Mouse (Mus musculus): ENCODE measurements around the gene Tmem269. TPM values are rescaled to one million over a fixed set of nuclear protein-coding genes. Genes with fewer than 3 reads are reported as not detected.

Tmem269 gene
- polyA plus RNA-seq, 1 experiment from 2014 or later = 0.10 TPM

- Histone ChIP-seq H3K9ac (ENCODE audit: low read depth, low read length) (peak overlapping the region; percentile 58; the same call in 1 of the 2 replicates), H3K9me3 (ENCODE audit: control insufficient read depth) (no peaks in the 10 kb centered on the region), H3K4me3 (ENCODE audit: low read depth, low read length) (0 out of 2 replicates have a peak overlapping the region, but pooled peaks have one; percentile 1), H3K4me1 (replicated peaks; ENCODE audit: control insufficient read depth, insufficient read depth, low read length) (0 out of 2 replicates have a peak, but pooled peaks cover 2% of the 10 kb centered on the region), H3K4me2 (replicated peaks; ENCODE audit: low read depth) (peak overlapping the region; percentile 48), H3K27me3 (replicated peaks; ENCODE audit: control insufficient read depth, insufficient read depth, low read length) (no peaks in the 10 kb centered on the region), H3K27ac (ENCODE audit: low read depth, low read length) (peak overlapping the region; percentile 94), H3K36me3 (ENCODE audit: control insufficient read depth, insufficient read depth) (no peaks in the 10 kb centered on the region)
- TF ChIP-seq CTCF (IDR thresholded peaks at IDR 0.05; ENCODE audit: low read depth) = no peak
- WGBS = 37% methylated on average over 6 of the region's 6 CpGs
- ATAC-seq = peak; percentile 86
Measured at GRCm38 (mm10) chr4:119257083-119257482, 39.1 kb upstream of the Tmem269 start.

GRCm38 (mm10) chr4:119255351-119255750, 37.3 kb upstream of the Tmem269 start, which contains the start of gene Cldn19:
Cldn19 (plus strand) TSS chr4:119255414.
- no peak for TF ChIP-seq CTCF (IDR thresholded peaks at IDR 0.05; ENCODE audit: low read depth)
- H3K4me3 ChIP-seq (ENCODE audit: low read depth, low read length) = no peak within 1 kb of the TSS
- ATAC-seq = no peak
- H3K27ac ChIP-seq (ENCODE audit: low read depth, low read length) = peak within 1 kb of the TSS; percentile 94; the same call in 1 of the 2 replicates
- 85% methylated on average over 12 of the region's 12 CpGs for WGBS
- no peaks in the 10 kb centered on the region for H3K36me3 ChIP-seq (ENCODE audit: control insufficient read depth, insufficient read depth)
- no peaks in the 10 kb centered on the region for H3K9me3 ChIP-seq (ENCODE audit: control insufficient read depth)
- peak within 1 kb of the TSS; percentile 58 for H3K9ac ChIP-seq (ENCODE audit: low read depth, low read length)
- no peaks in the 10 kb centered on the region for H3K27me3 ChIP-seq (replicated peaks; ENCODE audit: control insufficient read depth, insufficient read depth, low read length)
- H3K4me2 ChIP-seq (replicated peaks; ENCODE audit: low read depth) = peak within 1 kb of the TSS; percentile 48
- 0 out of 2 replicates have a peak, but pooled peaks cover 2% of the 10 kb centered on the region for H3K4me1 ChIP-seq (replicated peaks; ENCODE audit: control insufficient read depth, insufficient read depth, low read length)

- H3K36me3 ChIP-seq (ENCODE audit: control insufficient read depth, insufficient read depth) = no peaks in the 10 kb centered on the region
- no peaks in the 10 kb centered on the region for H3K9me3 ChIP-seq (ENCODE audit: control insufficient read depth)
- H3K4me2 ChIP-seq (replicated peaks; ENCODE audit: low read depth) = no peak overlapping the region
- WGBS = 60% methylated on average over 9 of the region's 9 CpGs
- no peaks in the 10 kb centered on the region for H3K27me3 ChIP-seq (replicated peaks; ENCODE audit: control insufficient read depth, insufficient read depth, low read length)
- no peak overlapping the region for H3K4me3 ChIP-seq (ENCODE audit: low read depth, low read length)
- ATAC-seq = no peak
- H3K4me1 ChIP-seq (replicated peaks; ENCODE audit: control insufficient read depth, insufficient read depth, low read length) = 0 out of 2 replicates have a peak, but pooled peaks cover 2% of the 10 kb centered on the region
- TF ChIP-seq CTCF (IDR thresholded peaks at IDR 0.05; ENCODE audit: low read depth) = no peak
- H3K9ac ChIP-seq (ENCODE audit: low read depth, low read length) = no peak overlapping the region
- no peak overlapping the region for H3K27ac ChIP-seq (ENCODE audit: low read depth, low read length)
Measured at GRCm38 (mm10) chr4:119254012-119254618, 36.1 kb upstream of the Tmem269 start.

- no peak for TF ChIP-seq CTCF (IDR thresholded peaks at IDR 0.05; ENCODE audit: low read depth)
- Histone ChIP-seq H3K4me2 (replicated peaks; ENCODE audit: low read depth) (no peak overlapping the region), H3K27me3 (replicated peaks; ENCODE audit: control insufficient read depth, insufficient read depth, low read length) (no peaks in the 10 kb centered on the region), H3K36me3 (ENCODE audit: control insufficient read depth, insufficient read depth) (no peaks in the 10 kb centered on the region; the same call in 1 of the 2 replicates), H3K4me1 (replicated peaks; ENCODE audit: control insufficient read depth, insufficient read depth, low read length) (no peaks in the 10 kb centered on the region), H3K9ac (ENCODE audit: low read depth, low read length) (no peak overlapping the region), H3K27ac (ENCODE audit: low read depth, low read length) (no peak overlapping the region), H3K9me3 (ENCODE audit: control insufficient read depth) (no peaks in the 10 kb centered on the region), H3K4me3 (ENCODE audit: low read depth, low read length) (no peak overlapping the region)
- no peak for ATAC-seq
- 48% methylated on average over 7 of the region's 7 CpGs for WGBS
Measured at GRCm38 (mm10) chr4:119252025-119252808, 34.2 kb upstream of the Tmem269 start.

GRCm38 (mm10) chr4:119248407-119248965, 30.5 kb upstream of the Tmem269 start:
- no peak for TF ChIP-seq CTCF (IDR thresholded peaks at IDR 0.05; ENCODE audit: low read depth)
- Histone ChIP-seq H3K4me3 (ENCODE audit: low read depth, low read length) (no peak overlapping the region), H3K4me2 (replicated peaks; ENCODE audit: low read depth) (no peak overlapping the region), H3K9me3 (ENCODE audit: control insufficient read depth) (no peaks in the 10 kb centered on the region), H3K9ac (ENCODE audit: low read depth, low read length) (no peak overlapping the region), H3K4me1 (replicated peaks; ENCODE audit: control insufficient read depth, insufficient read depth, low read length) (no peaks in the 10 kb centered on the region), H3K27me3 (replicated peaks; ENCODE audit: control insufficient read depth, insufficient read depth, low read length) (no peaks in the 10 kb centered on the region), H3K36me3 (ENCODE audit: control insufficient read depth, insufficient read depth) (peaks cover 12% of the 10 kb centered on the region; the same call in 1 of the 2 replicates), H3K27ac (ENCODE audit: low read depth, low read length) (no peak overlapping the region)
- WGBS = 87% methylated on average over 11 of the region's 11 CpGs
- ATAC-seq = no peak

Data from intestine, postnatal 0 days (tissue).